In genomic region chr16:91938141-91938540, GRCm38 (mm10) we compare ENCODE assay signal across 10 mouse cellular contexts.
"Had no signal": no experiment of that assay in that cellular context is flagged by ENCODE, and none has a peak within 500 bp of the region (broad histone marks: within the 10 kb centered on the region; RNA-seq: fewer than 3 reads in every experiment).

No protein-coding gene starts in this region.

- H3K9ac ChIP-seq: limb, embryonic 15.5 days; liver, embryonic 12.5 days; lung, embryonic 14.5 days; midbrain, embryonic 12.5 days; stomach, embryonic 15.5 days had no signal

- H3K36me3 ChIP-seq: limb, embryonic 15.5 days; liver, embryonic 12.5 days; midbrain, embryonic 12.5 days; stomach, embryonic 15.5 days had no signal

- ATAC-seq: liver, embryonic 12.5 days had no signal

- H3K27ac ChIP-seq: limb, embryonic 15.5 days; liver, embryonic 12.5 days; midbrain, embryonic 12.5 days; stomach, embryonic 15.5 days had no signal

- H3K27me3 ChIP-seq: limb, embryonic 15.5 days; midbrain, embryonic 12.5 days; stomach, embryonic 15.5 days had no signal

- DNase-seq: layer of hippocampus, postnatal 36 days; lung, embryonic 14.5 days; lung, postnatal 10 days; lung, postnatal 4 days; right cerebral cortex, postnatal 14 days; thymus, postnatal 36 days had no signal

- H3K4me1 ChIP-seq: limb, embryonic 15.5 days; midbrain, embryonic 12.5 days had no signal

- H3K4me2 ChIP-seq: limb, embryonic 15.5 days; liver, embryonic 12.5 days; lung, embryonic 14.5 days; midbrain, embryonic 12.5 days; stomach, embryonic 15.5 days had no signal

- H3K4me3 ChIP-seq: limb, embryonic 15.5 days; liver, embryonic 12.5 days; midbrain, embryonic 12.5 days; stomach, embryonic 15.5 days had no signal

- H3K9me3 ChIP-seq: limb, embryonic 15.5 days; midbrain, embryonic 12.5 days; stomach, embryonic 15.5 days had no signal
